Mouse (Mus musculus) forebrain, embryonic 16.5 days (tissue): ENCODE results near the gene Ptprk. TPM values are rescaled to one million over a fixed set of nuclear protein-coding genes. Genes with fewer than 3 reads are reported as not detected.

Experiments
- ATAC-seq: fragments of 200-750 bp; cut with Nextera tagmentation; 2 replicates; pipeline ENCODE4 v1.8.0; 2017; ENCODE audit warnings: mild to moderate bottlenecking, moderate library complexity
- H3K27ac ChIP-seq: fragments of 300-500 bp; sonication (generic); 2 replicates; pipeline ENCODE4 v1.5.1; 2014; ENCODE audit warnings: low read length, control low read depth
- H3K27me3 ChIP-seq: fragments of 300-500 bp; sonication (generic); replicated peaks from 2 replicates; pipeline ENCODE4 v1.6.1; 2014; ENCODE audit warnings: low read length; ENCODE audit not compliant: control insufficient read depth, insufficient read depth
- H3K36me3 ChIP-seq: fragments of 300-500 bp; sonication (generic); 2 replicates; pipeline ENCODE4 v1.6.1; 2014; ENCODE audit not compliant: control insufficient read depth, insufficient read depth
- H3K4me1 ChIP-seq: fragments of 300-500 bp; sonication (generic); replicated peaks from 2 replicates; pipeline ENCODE4 v1.6.1; 2014; ENCODE audit warnings: low read length; ENCODE audit not compliant: control insufficient read depth, insufficient read depth
- H3K4me2 ChIP-seq: fragments of 300-500 bp; sonication (generic); 2 replicates; pipeline ENCODE4 v1.6.1; 2014; ENCODE audit warnings: mild to moderate bottlenecking, low read length, control low read depth
- H3K4me3 ChIP-seq: fragments of 300-500 bp; sonication (generic); replicated peaks from 2 replicates; pipeline ENCODE4 v1.5.1; 2014; ENCODE audit warnings: mild to moderate bottlenecking, low read length, control low read depth
- H3K9ac ChIP-seq: fragments of 300-500 bp; sonication (generic); replicated peaks from 2 replicates; pipeline ENCODE4 v1.6.1; 2014; ENCODE audit warnings: low read depth, low read length, control low read depth
- H3K9me3 ChIP-seq: fragments of 300-500 bp; sonication (generic); 2 replicates; pipeline ENCODE4 v1.6.1; 2016; ENCODE audit warnings: low read length; ENCODE audit not compliant: control insufficient read depth
- WGBS: fragments of 180-500 bp; shearing (Covaris S2); extraction: QIAGEN DNeasy Blood & Tissue Kit; methylation state at CpG from one replicate; pipeline ENCODE4 v1.1.7; 2014; 5-methylcytosine and 5-hydroxymethylcytosine counted together
- polyA plus RNA-seq: library from polyadenylated mRNA; unstranded; fragments of >200 nt; fragmentation: Nextera tagmentation; extraction: Ambion mirVana; gene quantifications from 2 replicates; pipeline ENCODE4 v1.2.1, GENCODE M21; 2015

Ptprk gene
- polyA plus RNA-seq = 42.0 and 43.7 TPM in 2 replicates

GRCm38 (mm10) chr10:28074653-28075451 lies at the start of gene Ptprk:
Gene Ptprk (plus strand): TSS chr10:28074820.
- Histone ChIP-seq H3K9ac (peak within 1 kb of the TSS; percentile 91), H3K27me3 (no peaks in the 10 kb centered on the region), H3K36me3 (no peaks in the 10 kb centered on the region), H3K4me3 (peak within 1 kb of the TSS; percentile 70), H3K4me1 (peaks cover 14% of the 10 kb centered on the region), H3K27ac (peak within 1 kb of the TSS; percentile 94), H3K9me3 (no peaks in the 10 kb centered on the region), H3K4me2 (peak within 1 kb of the TSS; percentile 87)
- ATAC-seq = peak; percentile 98
- WGBS = under 1% methylated on average over 77 of the region's 77 CpGs

GRCm38 (mm10) chr10:28027791-28028190 lies 46.8 kb upstream of the Ptprk start:
- ATAC-seq = no peak
- H3K27ac ChIP-seq = no peak overlapping the region
- 79% methylated on average over 2 of the region's 2 CpGs for WGBS
- H3K9ac ChIP-seq = no peak overlapping the region
- H3K4me1 ChIP-seq = no peaks in the 10 kb centered on the region
- H3K36me3 ChIP-seq = no peaks in the 10 kb centered on the region
- H3K27me3 ChIP-seq = no peaks in the 10 kb centered on the region
- no peak overlapping the region for H3K4me2 ChIP-seq
- H3K4me3 ChIP-seq = no peak overlapping the region
- no peaks in the 10 kb centered on the region for H3K9me3 ChIP-seq

GRCm38 (mm10) chr10:28036456-28036855 lies 38.2 kb upstream of the Ptprk start:
- Histone ChIP-seq H3K9me3 (no peaks in the 10 kb centered on the region), H3K9ac (no peak overlapping the region), H3K4me3 (no peak overlapping the region), H3K4me2 (no peak overlapping the region), H3K4me1 (no peaks in the 10 kb centered on the region), H3K27ac (no peak overlapping the region), H3K36me3 (no peaks in the 10 kb centered on the region), H3K27me3 (no peaks in the 10 kb centered on the region)
- no peak for ATAC-seq
- WGBS = 66% methylated on average over 1 of the region's 1 CpGs

- peak; percentile 71 for ATAC-seq
- no peaks in the 10 kb centered on the region for H3K36me3 ChIP-seq
- H3K4me2 ChIP-seq = no peak overlapping the region
- H3K4me3 ChIP-seq = no peak overlapping the region
- no peaks in the 10 kb centered on the region for H3K27me3 ChIP-seq
- no peaks in the 10 kb centered on the region for H3K9me3 ChIP-seq
- H3K9ac ChIP-seq = no peak overlapping the region
- WGBS = 51% methylated on average over 4 of the region's 4 CpGs
- no peak overlapping the region; the same call in 1 of the 2 replicates for H3K27ac ChIP-seq
- 0 out of 2 replicates have a peak, but pooled peaks cover 2% of the 10 kb centered on the region for H3K4me1 ChIP-seq
Measured at GRCm38 (mm10) chr10:28054764-28055163, 19.9 kb upstream of the Ptprk start.

GRCm38 (mm10) chr10:28059222-28059621 lies 15.4 kb upstream of the Ptprk start:
- H3K27me3 ChIP-seq = no peaks in the 10 kb centered on the region
- 0 out of 2 replicates have a peak, but pooled peaks cover 2% of the 10 kb centered on the region for H3K4me1 ChIP-seq
- 35% methylated on average over 1 of the region's 1 CpGs for WGBS
- no peaks in the 10 kb centered on the region for H3K9me3 ChIP-seq
- H3K27ac ChIP-seq = no peak overlapping the region
- no peaks in the 10 kb centered on the region for H3K36me3 ChIP-seq
- no peak overlapping the region for H3K4me2 ChIP-seq
- H3K9ac ChIP-seq = no peak overlapping the region
- peak; percentile 45 for ATAC-seq
- H3K4me3 ChIP-seq = no peak overlapping the region

- peaks cover 3% of the 10 kb centered on the region; the same call in 1 of the 2 replicates for H3K4me1 ChIP-seq
- H3K36me3 ChIP-seq = no peaks in the 10 kb centered on the region
- no peak overlapping the region for H3K4me3 ChIP-seq
- no peaks in the 10 kb centered on the region for H3K9me3 ChIP-seq
- no peak for ATAC-seq
- no peaks in the 10 kb centered on the region for H3K27me3 ChIP-seq
- 69% methylated on average over 5 of the region's 5 CpGs for WGBS
- H3K4me2 ChIP-seq = no peak overlapping the region
- no peak overlapping the region for H3K9ac ChIP-seq
- H3K27ac ChIP-seq = no peak overlapping the region
Measured at GRCm38 (mm10) chr10:28067997-28068396, 6.6 kb upstream of the Ptprk start.

GRCm38 (mm10) chr10:28073991-28074652 lies 498 bp upstream of the Ptprk start:
- H3K27ac ChIP-seq = peak overlapping the region; percentile 94
- peaks cover 14% of the 10 kb centered on the region for H3K4me1 ChIP-seq
- no peaks in the 10 kb centered on the region for H3K36me3 ChIP-seq
- under 1% methylated on average over 26 of the region's 26 CpGs for WGBS
- peak overlapping the region; percentile 70 for H3K4me3 ChIP-seq
- H3K27me3 ChIP-seq = no peaks in the 10 kb centered on the region
- ATAC-seq = peak; percentile 16
- peak overlapping the region; percentile 91 for H3K9ac ChIP-seq
- H3K4me2 ChIP-seq = peak overlapping the region; percentile 87
- H3K9me3 ChIP-seq = no peaks in the 10 kb centered on the region

- under 1% methylated on average over 22 of the region's 22 CpGs for WGBS
- H3K4me1 ChIP-seq = peaks cover 14% of the 10 kb centered on the region
- no peak for ATAC-seq
Measured at GRCm38 (mm10) chr10:28075491-28076035, 943 bp downstream of the Ptprk start.

More at GRCm38 (mm10) chr10:28075491-28076035, 943 bp downstream of the Ptprk start:
- Histone ChIP-seq H3K27ac (peak overlapping the region; percentile 94), H3K4me3 (peak overlapping the region; percentile 70), H3K27me3 (no peaks in the 10 kb centered on the region), H3K36me3 (no peaks in the 10 kb centered on the region), H3K9ac (peak overlapping the region; percentile 91), H3K4me2 (peak overlapping the region; percentile 87), H3K9me3 (no peaks in the 10 kb centered on the region)
